Mouse (Mus musculus): ENCODE data around the gene Tiprl. TPM values are rescaled to one million over a fixed set of nuclear protein-coding genes. Genes with fewer than 3 reads are reported as not detected.
A peak's percentile ranks its signal among the peaks of the same experiment; 100 is the strongest.

The Tiprl gene
- polyA plus RNA-seq, 1 experiment from 2014 or later = 122 TPM

DNA sequence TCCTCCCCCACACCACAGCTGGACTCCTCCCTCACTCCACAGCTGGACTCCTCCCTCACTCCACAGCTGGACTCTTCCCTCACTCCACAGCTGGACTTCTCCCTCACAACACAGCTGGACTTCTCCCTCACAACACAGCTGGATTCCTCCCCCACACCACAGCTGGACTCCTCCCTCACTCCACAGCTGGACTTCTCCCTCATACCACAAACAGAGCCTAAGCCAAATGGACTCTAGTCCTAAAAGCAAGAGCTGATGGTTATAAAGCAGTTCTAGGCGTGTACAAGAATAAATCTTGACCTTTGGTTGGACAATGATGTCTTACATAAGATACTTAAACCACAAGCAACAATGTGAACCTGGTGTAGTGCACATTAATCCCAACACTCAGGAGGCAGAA is 37.8 kb downstream of the Tiprl start:
- H3K36me3 ChIP-seq = no peaks in the 10 kb centered on the region
- WGBS = 71% methylated on average over 1 of the region's 1 CpGs
- peaks cover 12% of the 10 kb centered on the region for H3K4me1 ChIP-seq (replicated peaks)
- H3K4me3 ChIP-seq = no peak overlapping the region
- no peak for ATAC-seq (ENCODE audit: low read depth)
- no peak overlapping the region for H3K27ac ChIP-seq (replicated peaks)
- H3K27me3 ChIP-seq = peaks cover 15% of the 10 kb centered on the region
- H3K4me2 ChIP-seq = no peak overlapping the region
- H3K9ac ChIP-seq = no peak overlapping the region
- no peaks in the 10 kb centered on the region for H3K9me3 ChIP-seq

DNA sequence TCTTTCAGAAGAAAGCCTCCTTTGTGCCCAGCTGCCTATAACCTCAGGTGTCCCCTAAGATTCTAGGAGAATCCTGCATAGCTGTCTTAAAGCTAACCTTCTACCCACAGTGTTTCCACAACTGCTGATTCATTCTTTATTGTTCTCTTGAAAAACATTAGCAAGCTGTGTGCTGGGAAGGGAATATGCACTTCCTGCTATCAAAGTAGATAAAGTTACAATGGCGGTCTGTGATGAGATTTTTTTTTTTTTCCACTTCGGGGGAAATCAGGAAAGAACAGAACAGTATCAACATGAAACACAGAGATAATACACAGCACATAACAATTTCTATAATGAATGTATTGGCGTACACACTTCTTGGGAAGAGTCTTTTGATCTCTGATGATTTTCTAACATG is 38.9 kb downstream of the Tiprl start:
- Histone ChIP-seq H3K9ac (no peak overlapping the region), H3K27ac (replicated peaks) (no peak overlapping the region), H3K4me2 (no peak overlapping the region), H3K36me3 (no peaks in the 10 kb centered on the region), H3K4me3 (no peak overlapping the region), H3K27me3 (peaks cover 26% of the 10 kb centered on the region), H3K4me1 (replicated peaks) (peaks cover 22% of the 10 kb centered on the region), H3K9me3 (no peaks in the 10 kb centered on the region)
- WGBS = 78% methylated on average over 3 of the region's 3 CpGs
- ATAC-seq (ENCODE audit: low read depth) = no peak

DNA sequence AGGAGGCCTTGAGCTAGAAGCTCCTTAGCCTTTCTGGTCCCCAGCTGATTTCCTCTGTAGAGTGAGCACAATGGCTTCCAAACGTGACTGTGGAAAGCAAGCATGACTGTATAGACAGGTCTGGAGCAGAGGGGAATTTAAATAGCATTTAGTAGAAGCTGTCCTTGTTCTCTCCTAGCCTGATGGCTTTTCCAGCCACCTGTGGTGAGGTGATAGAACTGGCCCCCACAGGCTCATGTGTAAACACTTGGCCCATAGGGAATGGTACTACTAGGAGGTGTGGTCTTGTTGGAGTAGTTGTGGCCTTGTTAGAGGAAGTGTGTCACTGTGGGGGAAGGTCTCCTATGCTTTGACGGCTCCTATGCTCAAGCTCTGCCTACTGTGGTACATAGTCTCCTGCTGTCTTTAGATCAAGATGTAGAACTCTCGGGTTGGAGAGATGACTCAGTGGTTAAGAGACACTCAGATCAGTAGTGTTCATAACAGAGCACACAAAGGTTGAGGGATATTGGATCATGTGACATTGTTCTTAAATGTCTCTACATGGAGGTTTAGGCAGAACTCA is 41.3 kb downstream of the Tiprl start:
- WGBS = 72% methylated on average over 3 of the region's 3 CpGs
- Histone ChIP-seq H3K4me2 (no peak overlapping the region), H3K27me3 (peaks cover 26% of the 10 kb centered on the region), H3K27ac (replicated peaks) (no peak overlapping the region), H3K36me3 (no peaks in the 10 kb centered on the region), H3K9me3 (no peaks in the 10 kb centered on the region), H3K9ac (no peak overlapping the region), H3K4me1 (replicated peaks) (peaks cover 26% of the 10 kb centered on the region), H3K4me3 (no peak overlapping the region)
- no peak for ATAC-seq (ENCODE audit: low read depth)

GRCm38 (mm10) chr1:165194662-165195013 is 42.2 kb downstream of the Tiprl start:
- Histone ChIP-seq H3K36me3 (no peaks in the 10 kb centered on the region), H3K4me1 (replicated peaks) (peaks cover 26% of the 10 kb centered on the region), H3K27ac (replicated peaks) (no peak overlapping the region), H3K4me2 (peak overlapping the region; percentile 98), H3K27me3 (peaks cover 26% of the 10 kb centered on the region), H3K4me3 (peak overlapping the region; percentile 74), H3K9ac (peak overlapping the region; percentile 73), H3K9me3 (no peaks in the 10 kb centered on the region)
- ATAC-seq (ENCODE audit: low read depth) = no peak; the same call in 1 of the 2 replicates
- WGBS = 13% methylated on average over 5 of the region's 5 CpGs

DNA sequence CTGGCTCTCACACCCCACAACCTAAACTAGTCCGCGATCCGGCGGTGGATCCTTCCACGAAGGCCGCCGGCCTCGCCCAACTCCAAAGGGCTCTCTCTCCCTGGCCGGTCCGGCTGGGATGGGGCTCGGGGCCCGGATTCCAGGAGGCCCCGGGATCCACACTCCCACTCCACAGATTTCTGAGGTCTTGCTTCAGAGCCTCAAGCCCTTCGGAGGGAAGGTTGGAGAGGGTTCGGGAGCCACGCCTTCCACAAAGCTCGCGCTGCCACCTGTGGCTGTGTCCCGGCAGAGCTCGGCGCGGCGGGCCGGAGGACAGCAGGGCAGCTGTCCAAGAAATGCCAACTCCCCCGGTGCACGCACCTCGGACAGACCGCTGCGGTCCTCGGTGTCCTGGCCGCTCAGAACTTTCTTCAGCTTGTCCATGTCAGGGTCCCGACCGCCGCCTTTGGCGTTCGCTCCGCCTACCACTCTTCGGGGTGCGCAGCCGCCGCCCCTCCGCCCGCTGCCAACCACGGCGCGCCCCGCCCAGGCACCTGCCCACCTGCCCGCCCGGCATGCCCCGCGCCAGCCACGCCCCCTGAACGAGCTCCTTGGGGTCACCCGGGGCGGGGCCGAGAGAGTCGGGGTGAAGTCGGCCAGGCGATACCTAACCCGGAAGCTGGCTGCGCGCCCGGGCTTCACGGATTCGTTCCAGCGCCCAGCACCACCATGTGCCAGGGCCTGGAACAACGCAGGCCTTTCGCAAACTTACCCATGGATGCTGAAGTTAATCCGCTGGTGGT is 42.7 kb downstream of the Tiprl start, which contains the start of gene Sft2d2:
Sft2d2 (minus strand) TSS at position 559 of the 782 bp plus-strand sequence.
- peak within 1 kb of the TSS; percentile 42; the same call in 1 of the 2 replicates for H3K27ac ChIP-seq (replicated peaks)
- peak within 1 kb of the TSS; percentile 98 for H3K4me2 ChIP-seq
- H3K36me3 ChIP-seq = no peaks in the 10 kb centered on the region
- WGBS = under 1% methylated on average over 69 of the region's 69 CpGs
- H3K4me1 ChIP-seq (replicated peaks) = peaks cover 26% of the 10 kb centered on the region
- ATAC-seq (ENCODE audit: low read depth) = peak; percentile 80
- H3K9ac ChIP-seq = peak within 1 kb of the TSS; percentile 73
- no peaks in the 10 kb centered on the region for H3K9me3 ChIP-seq
- H3K4me3 ChIP-seq = peak within 1 kb of the TSS; percentile 74
- H3K27me3 ChIP-seq = peaks cover 26% of the 10 kb centered on the region

GRCm38 (mm10) chr1:165193426-165193825 is 43.4 kb downstream of the Tiprl start:
- H3K4me2 ChIP-seq = peak overlapping the region; percentile 98
- 19% methylated on average over 7 of the region's 7 CpGs for WGBS
- H3K36me3 ChIP-seq = no peaks in the 10 kb centered on the region
- peaks cover 26% of the 10 kb centered on the region for H3K4me1 ChIP-seq (replicated peaks)
- peak overlapping the region; percentile 74 for H3K4me3 ChIP-seq
- peaks cover 26% of the 10 kb centered on the region for H3K27me3 ChIP-seq
- H3K27ac ChIP-seq (replicated peaks) = peak overlapping the region; percentile 42; the same call in 1 of the 2 replicates
- peak overlapping the region; percentile 73 for H3K9ac ChIP-seq
- H3K9me3 ChIP-seq = no peaks in the 10 kb centered on the region
- ATAC-seq (ENCODE audit: low read depth) = no peak

DNA sequence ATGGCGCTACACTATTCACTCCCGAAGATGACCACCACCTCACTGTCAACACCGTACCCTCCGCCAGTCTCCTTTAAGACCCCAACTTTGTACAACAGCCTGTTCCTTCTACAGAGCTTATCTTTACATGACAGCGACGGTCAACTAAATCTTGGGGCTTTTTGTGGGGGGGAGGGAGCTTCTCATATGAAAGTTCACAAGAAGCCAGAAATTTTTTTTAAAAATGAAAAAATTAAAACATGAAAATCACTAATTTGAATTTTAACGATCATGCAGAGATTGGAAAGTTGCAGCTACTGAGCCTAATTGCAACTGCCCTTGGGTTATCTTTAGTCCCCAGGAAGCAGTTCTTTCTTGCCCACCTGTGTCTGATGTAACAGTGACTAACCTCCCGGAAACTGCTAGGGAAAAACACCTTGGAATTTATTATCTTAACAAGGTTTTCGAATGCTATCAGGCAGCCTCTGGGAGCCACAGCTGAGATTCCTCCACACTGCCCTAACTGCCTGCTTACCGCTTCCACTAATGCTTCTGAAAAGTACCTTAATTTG is 44.0 kb downstream of the Tiprl start:
- no peaks in the 10 kb centered on the region for H3K9me3 ChIP-seq
- no peak for ATAC-seq (ENCODE audit: low read depth)
- no peak overlapping the region for H3K27ac ChIP-seq (replicated peaks)
- peak overlapping the region; percentile 98 for H3K4me2 ChIP-seq
- WGBS = 79% methylated on average over 10 of the region's 10 CpGs
- no peaks in the 10 kb centered on the region for H3K36me3 ChIP-seq
- H3K4me1 ChIP-seq (replicated peaks) = peaks cover 30% of the 10 kb centered on the region
- peaks cover 26% of the 10 kb centered on the region for H3K27me3 ChIP-seq
- no peak overlapping the region for H3K9ac ChIP-seq
- H3K4me3 ChIP-seq = peak overlapping the region; percentile 74

- H3K27me3 ChIP-seq = peaks cover 26% of the 10 kb centered on the region
- no peak overlapping the region for H3K27ac ChIP-seq (replicated peaks)
- no peak overlapping the region for H3K9ac ChIP-seq
- no peak for ATAC-seq (ENCODE audit: low read depth)
- no peaks in the 10 kb centered on the region for H3K36me3 ChIP-seq
- no peak overlapping the region for H3K4me2 ChIP-seq
- WGBS = 82% methylated on average over 4 of the region's 4 CpGs
- H3K9me3 ChIP-seq = no peaks in the 10 kb centered on the region
- H3K4me3 ChIP-seq = no peak overlapping the region
- peaks cover 37% of the 10 kb centered on the region for H3K4me1 ChIP-seq (replicated peaks)
Observed at GRCm38 (mm10) chr1:165192102-165192501, 44.7 kb downstream of the Tiprl start.

DNA sequence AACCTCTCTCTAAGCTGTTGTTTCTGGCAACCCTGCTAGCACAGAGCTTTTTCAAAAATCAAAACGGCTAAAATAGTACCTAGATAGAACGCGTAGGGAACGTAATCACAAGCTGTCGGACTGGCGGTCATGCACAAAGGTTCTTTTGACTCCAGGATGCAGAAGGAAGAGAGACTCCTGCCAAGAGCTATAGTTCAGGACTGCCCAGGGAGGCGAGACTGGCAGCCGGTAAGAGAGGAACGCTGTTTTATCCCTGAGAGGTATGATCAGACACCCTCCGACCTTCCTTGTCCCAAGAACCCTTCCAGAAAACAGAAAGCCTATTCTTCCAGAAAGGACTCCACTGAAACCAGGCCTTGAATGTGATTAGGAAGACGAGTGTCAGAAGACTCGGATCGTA is 45.2 kb downstream of the Tiprl start:
- ATAC-seq (ENCODE audit: low read depth) = no peak
- no peaks in the 10 kb centered on the region for H3K9me3 ChIP-seq
- H3K4me3 ChIP-seq = no peak overlapping the region
- H3K27me3 ChIP-seq = peaks cover 26% of the 10 kb centered on the region
- H3K4me2 ChIP-seq = 0 out of 2 replicates have a peak overlapping the region, but pooled peaks have one; percentile 7
- H3K4me1 ChIP-seq (replicated peaks) = peaks cover 38% of the 10 kb centered on the region
- 68% methylated on average over 13 of the region's 13 CpGs for WGBS
- H3K36me3 ChIP-seq = no peaks in the 10 kb centered on the region
- H3K9ac ChIP-seq = no peak overlapping the region
- 0 out of 2 replicates have a peak overlapping the region, but pooled peaks have one; percentile 3 for H3K27ac ChIP-seq (replicated peaks)

GRCm38 (mm10) chr1:165190571-165191273 is 46.1 kb downstream of the Tiprl start:
- no peaks in the 10 kb centered on the region for H3K36me3 ChIP-seq
- no peak overlapping the region for H3K27ac ChIP-seq (replicated peaks)
- no peak for ATAC-seq (ENCODE audit: low read depth)
- H3K9ac ChIP-seq = no peak overlapping the region
- no peaks in the 10 kb centered on the region for H3K9me3 ChIP-seq
- no peak overlapping the region for H3K4me2 ChIP-seq
- no peak overlapping the region for H3K4me3 ChIP-seq
- 92% methylated on average over 10 of the region's 10 CpGs for WGBS
- peaks cover 38% of the 10 kb centered on the region for H3K4me1 ChIP-seq (replicated peaks)
- peaks cover 26% of the 10 kb centered on the region for H3K27me3 ChIP-seq

DNA sequence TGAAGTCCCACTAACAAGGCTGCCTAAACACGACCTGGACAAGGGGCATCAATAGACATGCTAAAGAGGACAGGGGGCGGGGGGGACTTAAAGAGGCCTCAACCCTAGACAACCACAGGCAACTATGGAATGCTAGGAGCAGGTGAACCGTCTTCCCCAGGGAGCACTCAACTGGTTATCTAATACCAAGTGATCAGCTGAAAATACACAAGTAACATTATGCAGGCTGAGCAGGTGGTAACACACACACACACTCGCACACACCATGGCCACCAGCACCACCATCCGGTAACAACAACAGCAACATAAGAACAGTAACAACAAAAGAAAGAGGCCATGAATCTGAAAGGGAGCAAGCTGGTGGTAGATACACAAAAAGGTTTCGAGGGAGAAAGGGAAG is 46.7 kb downstream of the Tiprl start:
- no peak for ATAC-seq (ENCODE audit: low read depth)
- 76% methylated on average over 6 of the region's 6 CpGs for WGBS
- H3K9ac ChIP-seq = no peak overlapping the region
- peaks cover 37% of the 10 kb centered on the region for H3K4me1 ChIP-seq (replicated peaks)
- H3K4me2 ChIP-seq = no peak overlapping the region
- no peak overlapping the region for H3K4me3 ChIP-seq
- no peak overlapping the region for H3K27ac ChIP-seq (replicated peaks)
- peaks cover 20% of the 10 kb centered on the region for H3K27me3 ChIP-seq
- H3K36me3 ChIP-seq = no peaks in the 10 kb centered on the region
- H3K9me3 ChIP-seq = no peaks in the 10 kb centered on the region

Data from neural tube, embryonic 13.5 days (tissue).